Mouse (Mus musculus) adipocyte (in vitro differentiated cells): ENCODE data around the gene Ythdf2.

Experiments
- DNase-seq: peaks from one replicate; pipeline ENCODE4 v3.0.0-alpha.2; 2016; ENCODE audit warnings: low spot score

Ythdf2 gene

DNA sequence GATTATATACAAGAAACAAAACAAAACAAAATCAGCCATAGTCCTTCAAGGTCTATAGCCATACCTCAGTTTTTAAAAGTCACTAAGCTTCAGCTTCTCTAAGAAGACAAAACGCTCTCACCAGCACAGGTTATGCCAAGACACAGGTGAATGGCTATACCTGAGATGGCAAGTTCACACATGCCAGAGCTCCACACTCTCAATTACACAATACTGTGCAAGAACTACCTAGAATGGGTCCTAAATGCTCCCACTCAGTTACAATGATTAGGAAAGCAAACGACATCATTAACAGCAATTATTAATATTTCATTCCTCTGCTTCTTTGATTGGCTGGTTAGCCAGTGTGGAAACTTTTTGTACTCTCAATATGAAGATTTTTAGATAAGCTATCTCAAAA lies 2.8 kb downstream of the Ythdf2 start:
- no peak for DNase-seq

DNA sequence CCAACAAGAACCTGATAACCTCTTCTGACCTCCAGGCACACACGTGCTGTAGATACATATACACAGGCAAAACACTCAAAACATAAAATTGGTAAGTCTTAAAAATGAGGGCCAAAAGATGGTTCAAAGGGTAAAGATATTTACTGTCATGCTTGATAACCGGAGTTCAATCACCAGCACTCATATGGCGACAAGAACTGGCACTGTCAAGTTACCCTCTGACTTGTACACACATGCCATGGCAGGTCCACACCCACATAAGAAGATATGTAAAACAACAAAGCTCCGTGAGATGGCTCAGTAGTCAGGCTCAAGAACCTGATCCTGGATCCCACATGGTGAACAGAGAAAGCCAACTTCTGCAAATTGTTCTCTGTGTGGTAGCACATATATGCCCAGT lies 4.8 kb downstream of the Ythdf2 start:
- DNase-seq: no peak

DNA sequence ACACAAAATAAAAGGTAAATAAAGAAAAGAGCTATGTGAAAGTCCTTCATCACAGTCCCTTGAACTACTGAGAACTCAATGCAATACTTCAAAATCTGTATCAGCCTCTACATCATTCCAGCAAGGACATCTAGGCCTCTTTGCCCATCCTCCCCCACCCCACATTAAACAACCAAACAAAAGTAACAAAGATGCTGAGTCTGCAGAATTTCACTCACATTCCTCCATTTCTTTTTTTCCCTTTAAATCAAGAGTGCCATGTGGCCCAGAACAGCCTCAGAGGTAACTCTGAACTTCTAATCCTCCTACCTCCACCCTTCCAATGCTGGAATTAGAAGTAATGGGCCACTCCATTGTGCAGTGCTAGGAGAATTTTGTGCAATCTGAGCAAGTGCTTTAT lies 13.3 kb downstream of the Ythdf2 start:
- DNase-seq: no peak

DNA sequence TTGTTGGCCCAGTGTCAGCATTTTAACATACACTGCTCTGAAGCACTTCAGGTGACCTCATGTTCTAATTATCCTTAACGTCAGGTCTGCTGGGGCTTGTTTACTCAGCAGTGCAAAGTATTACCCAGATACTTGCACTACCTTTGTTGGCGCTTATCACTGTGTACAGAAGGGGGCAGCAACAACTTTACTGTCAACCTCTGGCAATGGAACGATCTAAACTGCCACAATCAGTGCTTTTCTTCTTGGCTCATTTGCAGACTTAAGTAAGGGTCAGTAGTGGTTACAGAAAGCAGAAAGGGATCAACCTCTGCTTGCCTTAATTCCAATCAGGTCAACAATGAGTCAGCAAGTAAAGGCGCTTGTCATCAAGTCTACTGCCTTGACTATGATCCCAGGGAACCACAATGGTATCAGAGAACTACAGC lies 13.8 kb downstream of the Ythdf2 start:
- DNase-seq: peak; percentile 35

DNA sequence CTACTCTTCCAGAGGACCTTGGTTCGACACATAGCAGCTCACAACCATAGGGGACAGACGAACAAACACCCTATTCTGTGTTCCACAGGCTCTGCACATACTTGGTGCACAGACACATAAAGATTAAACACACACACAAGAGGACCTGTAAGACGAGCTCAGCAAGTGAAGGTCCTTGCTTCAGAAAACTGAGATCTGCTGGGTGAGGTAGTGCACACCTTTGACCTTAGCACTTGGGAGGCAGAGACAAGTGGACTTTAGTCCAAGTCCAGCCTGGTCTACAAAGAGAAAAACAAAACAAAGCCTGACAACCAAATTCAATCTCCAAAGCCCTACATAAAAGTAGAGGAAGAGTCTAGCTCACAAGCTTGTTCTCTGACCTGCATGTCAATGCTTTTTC lies 17.1 kb downstream of the Ythdf2 start:
- no peak for DNase-seq

DNA sequence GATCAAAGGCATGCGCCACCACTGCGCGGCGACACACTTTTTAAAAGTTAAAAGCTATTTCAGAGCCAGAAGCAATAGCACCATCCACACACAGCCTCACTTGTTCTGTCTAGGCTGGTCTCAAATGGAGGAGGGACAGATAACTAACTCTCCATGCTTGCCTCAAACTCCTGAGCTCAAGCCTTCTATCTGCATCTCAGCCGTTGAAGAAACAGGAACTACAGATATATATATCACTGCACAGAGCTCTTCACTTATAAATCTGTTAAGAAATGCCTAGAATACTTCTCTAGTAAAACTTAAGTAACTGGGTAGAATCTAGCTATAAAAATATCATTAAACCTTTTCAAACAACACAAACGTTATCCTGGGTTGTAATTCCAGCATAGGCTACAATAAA lies 17.7 kb downstream of the Ythdf2 start:
- no peak for DNase-seq

DNA sequence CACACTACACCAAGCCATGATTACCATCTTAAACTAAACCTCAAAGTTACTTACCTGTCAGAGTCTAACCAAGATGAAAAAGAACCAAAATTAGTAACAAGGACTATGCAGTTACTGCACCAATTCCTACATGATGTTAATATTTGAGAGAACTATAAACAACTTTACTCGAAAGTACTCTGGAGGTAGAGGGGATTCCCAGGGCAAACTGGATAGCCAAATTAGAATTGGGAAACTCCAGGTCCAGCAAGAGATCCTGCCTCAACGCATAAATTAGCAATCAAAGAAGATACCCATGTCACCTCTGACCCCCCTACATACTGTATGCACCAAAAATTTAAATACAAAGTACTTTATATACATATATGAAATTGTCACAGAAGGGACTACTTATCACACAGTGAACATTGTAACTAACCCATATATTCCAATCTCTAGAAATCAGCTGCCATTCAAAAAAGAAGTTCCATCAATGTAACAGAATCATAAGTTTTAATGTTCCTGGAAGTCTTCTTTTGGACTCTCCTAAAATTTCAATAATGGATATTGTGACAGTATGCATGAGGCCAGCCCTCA lies 24.2 kb downstream of the Ythdf2 start:
- DNase-seq: no peak

DNA sequence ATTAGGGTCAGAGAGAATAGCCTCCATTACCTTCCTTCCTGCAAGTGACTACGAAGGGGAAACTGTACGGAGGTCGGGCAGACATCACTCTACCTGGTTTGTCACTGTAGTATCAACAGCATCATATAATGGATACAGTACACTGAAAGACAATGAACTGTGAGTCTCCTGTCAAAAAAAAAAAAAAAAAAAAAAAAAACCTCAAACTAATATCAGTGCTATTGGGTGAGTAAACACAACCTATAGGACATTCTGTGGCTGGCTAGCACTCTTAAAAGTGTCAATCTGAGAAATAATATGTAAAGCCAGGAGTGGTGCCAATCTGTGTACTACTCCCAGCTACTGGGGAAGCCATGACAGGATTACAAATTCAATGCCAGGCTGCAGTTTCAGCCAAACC lies 28.9 kb downstream of the Ythdf2 start:
- DNase-seq: no peak

DNA sequence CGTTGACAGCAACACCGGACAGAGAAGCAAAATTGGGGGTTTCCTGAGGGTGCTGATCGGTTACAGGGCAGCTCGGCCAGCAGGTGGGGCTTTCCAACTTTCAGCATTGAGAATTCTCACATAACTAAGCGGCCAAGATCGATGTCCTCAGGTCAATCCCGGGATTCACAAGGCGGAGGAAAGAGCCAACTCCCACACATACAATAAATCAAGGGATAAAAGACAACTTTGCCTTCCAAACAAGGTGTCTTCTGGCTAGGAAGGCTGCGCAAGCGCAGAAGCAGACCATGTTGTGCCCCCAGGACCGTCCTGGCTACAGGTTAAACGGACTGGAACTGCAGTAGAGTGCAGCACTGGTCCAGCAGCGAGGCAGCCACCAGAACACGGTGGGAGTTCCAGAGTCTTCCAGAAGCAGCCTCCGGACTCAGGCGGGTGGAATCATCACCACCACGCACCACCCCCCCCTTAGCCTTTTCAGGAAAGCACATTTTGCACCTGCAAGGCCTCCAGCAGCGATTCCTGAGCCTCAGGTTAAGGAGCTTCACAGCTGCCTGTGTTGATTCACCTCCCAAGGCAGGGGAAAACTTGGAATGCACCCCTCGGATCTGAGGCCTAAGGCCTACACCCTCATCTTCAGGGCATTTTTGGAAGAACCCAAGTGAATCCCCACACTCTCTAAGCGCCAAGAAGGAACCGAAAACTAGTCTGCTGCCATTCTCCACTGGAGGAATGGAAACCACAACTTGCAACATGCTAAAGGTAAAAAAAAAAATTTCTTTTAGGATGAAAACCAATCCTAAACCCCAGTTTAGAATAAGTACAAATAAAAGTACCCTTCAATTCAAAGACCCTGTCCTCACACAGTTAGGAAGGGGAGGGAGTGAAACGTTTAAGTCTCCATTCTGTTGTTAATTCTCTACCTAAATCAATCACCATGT lies 30.1 kb downstream of the Ythdf2 start:
- DNase-seq: no peak

DNA sequence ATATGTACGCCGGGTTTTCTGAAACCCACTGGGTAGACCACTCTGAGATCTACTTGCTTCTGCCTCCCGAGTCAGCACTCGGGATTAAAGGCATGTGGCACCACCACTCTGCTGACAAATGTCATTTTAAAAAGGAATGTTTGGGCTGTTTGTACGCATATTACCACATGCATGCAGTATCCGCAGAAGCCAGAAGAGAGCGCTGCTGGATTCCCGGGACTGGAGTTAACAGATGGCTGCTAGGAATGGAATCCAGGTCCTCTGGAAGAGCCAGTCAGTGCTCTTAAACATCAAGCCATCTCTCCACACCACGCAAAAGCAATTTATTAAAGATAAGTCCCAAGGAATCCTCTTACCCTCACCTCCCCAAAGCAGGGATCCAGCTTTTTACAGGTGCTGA lies 31.4 kb downstream of the Ythdf2 start:
- DNase-seq: peak; percentile 18

DNA sequence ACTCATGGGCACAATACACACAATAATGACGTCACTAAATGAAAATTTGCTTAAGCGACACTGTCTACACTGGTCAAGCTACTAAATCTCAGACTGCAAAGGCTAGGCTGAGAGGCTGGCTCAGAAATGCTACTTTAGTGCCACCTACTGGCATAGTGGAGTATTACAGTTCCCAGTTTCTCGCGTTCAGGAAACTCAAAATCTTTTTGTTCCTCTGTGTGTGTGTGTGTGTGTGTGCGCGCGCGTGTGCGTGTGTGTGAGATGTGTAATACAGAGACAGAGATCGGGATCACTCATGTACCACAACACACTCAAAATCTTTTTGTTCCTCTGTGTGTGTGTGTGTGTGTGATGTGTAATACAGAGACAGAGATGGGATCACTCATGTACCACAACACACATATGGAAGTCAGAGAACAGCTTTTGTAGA lies 33.5 kb downstream of the Ythdf2 start:
- peak; percentile 76 for DNase-seq

DNA sequence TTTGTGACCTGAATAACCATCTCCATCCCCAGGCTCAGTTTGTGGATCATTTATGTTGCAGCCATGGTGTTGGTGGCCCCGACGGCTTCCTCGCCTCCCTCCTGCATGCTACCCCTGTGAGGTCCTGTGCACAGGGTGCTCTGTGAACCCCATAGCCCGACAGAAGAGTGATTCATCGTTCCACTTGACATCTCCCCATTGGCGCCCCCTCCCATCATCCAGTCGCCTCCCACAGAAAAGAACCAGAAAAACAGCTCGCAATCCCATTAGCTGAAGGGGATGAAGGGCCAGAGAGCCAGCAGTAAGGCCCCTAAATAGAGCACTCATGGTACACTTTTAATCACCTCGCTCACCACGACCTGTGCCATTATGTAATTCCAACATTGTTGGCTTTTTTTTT lies 35.6 kb downstream of the Ythdf2 start:
- DNase-seq: no peak

DNA sequence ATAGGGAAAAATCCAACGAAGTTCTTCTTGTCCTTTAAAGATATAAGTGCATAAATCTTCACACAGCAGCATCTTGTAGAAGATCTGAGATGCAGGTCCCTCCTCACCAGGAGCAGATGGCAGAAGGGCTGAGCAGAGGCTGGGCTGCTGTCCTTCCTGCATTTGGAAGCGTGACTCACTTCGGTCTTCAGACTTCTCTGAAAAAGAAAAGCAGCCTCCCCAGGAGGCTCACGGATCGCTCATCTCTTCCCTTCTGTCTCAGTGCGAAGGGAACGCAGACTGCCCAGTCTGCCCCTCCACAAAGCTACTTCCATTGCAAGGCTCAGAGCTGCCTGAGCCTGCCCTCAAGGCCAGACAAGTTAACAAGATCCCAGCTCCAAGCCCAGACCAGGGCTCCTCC lies 41.2 kb downstream of the Ythdf2 start:
- no peak for DNase-seq

DNA sequence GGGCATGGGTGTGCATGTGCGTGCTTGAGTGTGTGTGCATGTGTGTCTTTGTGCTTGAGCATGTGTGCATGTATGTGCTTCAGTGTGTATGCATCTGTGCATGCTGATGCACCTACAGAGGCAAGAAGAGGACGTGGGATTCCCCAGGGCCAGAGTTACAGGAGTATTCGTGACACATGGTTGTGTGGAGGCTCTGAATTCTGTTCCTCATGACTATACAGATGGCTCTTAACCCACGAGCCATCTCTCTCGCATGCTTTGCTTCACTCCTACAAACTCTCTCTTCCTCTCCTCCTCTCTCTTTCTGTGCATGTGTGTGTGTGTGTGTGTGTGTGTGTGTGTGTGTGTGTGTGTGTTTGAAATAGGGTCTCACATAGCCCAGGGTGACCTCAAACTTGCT lies 42.3 kb downstream of the Ythdf2 start:
- no peak for DNase-seq

DNA sequence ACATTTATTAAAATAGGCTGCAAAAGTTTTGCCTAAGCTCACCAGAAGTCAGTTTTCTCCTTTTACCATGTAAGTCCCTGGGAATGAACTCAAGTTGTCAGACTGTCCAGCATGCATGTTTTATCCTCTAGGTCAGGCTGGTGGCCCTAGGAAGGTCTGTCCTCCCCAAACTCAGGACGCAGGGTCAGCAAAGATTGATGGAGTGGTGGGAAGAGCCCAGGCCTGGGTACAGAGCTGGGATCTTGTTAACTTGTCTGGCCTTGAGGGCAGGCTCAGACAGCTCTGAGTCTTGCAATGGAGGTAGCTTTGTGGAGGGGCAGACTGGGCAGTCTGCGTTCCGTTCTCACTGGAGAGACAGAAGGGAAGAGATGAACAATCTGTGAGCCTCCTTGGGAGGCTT lies 42.8 kb downstream of the Ythdf2 start:
- no peak for DNase-seq

DNA sequence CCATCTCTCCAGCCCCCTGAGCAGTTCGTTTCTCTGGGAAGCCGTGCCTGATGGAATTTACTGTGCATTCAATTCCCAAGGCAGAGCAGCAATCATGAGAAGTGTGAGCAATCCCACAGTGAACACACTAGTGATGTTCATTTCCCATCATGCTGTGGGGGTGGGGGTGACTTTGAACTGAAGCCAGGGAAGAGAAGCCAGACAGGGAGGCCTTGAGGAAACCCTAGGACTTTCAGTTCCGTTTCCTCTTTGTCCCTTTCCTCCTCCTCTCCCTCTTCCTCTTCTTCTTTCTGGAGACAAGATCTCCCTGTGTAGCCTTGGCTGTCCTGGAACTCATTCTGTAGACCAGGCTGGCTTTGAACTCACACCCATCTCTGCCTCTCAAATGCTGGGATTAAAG lies 44.7 kb downstream of the Ythdf2 start:
- no peak for DNase-seq

DNA sequence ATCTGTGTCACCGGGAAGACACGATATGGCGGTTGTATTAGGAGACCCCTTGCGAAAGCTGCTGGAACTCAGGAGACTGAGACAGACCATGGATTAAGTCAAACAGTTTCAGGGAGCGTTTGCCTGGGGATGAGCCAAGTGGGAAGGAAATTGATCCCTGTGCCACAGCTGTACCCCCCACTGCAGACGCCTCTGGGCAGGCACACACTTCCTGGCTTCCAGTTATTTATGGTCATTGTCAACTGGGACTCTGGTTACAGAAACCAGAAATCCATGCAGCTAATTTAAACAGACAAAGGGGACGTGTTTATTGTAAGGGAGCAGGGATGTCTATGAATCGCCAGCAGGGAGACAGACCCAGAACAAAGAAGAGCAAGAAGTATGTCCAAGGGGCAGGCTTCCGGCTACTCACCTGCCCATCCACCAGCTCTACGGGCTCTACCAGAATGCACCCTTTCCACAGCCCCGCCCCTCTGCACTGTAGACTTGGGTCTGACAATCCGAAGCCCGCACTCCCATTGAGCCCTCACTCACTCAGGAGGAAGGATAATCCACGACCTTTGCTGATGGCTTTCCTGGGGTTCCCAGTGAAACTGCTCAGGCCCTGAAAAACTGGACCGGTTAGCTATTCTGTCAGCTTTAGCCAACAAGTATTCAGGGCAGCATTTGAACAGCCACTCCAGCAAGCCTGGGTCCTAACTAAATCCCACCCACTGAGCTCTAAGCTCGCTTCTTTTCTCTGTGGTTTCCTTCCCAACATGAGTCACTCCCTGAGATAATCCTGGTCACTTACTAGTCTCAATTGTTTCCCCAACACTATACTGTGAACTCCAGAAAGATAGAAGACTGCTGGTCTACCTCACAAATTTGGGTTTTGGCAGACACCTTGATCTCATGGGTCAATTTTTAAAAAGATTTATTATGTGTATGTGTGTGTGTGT lies 45.5 kb downstream of the Ythdf2 start:
- DNase-seq: no peak

DNA sequence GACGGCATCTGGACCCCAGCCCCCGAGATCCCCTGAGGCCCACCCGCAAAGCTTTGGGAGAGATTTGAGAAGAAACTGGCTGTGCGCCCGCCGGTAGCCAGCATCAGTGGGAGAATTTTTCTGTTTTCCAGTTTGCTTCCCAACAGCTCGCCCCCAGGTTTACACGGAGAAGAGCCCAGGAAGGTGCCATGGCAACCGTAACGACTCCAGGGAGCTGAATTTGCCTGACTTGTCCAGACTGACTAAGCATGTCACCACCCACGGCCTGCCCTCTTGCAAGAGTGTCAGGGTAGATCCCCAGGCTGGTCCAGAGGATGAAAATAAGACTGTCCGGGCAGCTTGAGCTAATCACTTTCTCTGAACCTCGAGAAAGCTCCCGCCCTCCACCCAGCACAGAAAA lies 46.4 kb downstream of the Ythdf2 start:
- no peak for DNase-seq

DNA sequence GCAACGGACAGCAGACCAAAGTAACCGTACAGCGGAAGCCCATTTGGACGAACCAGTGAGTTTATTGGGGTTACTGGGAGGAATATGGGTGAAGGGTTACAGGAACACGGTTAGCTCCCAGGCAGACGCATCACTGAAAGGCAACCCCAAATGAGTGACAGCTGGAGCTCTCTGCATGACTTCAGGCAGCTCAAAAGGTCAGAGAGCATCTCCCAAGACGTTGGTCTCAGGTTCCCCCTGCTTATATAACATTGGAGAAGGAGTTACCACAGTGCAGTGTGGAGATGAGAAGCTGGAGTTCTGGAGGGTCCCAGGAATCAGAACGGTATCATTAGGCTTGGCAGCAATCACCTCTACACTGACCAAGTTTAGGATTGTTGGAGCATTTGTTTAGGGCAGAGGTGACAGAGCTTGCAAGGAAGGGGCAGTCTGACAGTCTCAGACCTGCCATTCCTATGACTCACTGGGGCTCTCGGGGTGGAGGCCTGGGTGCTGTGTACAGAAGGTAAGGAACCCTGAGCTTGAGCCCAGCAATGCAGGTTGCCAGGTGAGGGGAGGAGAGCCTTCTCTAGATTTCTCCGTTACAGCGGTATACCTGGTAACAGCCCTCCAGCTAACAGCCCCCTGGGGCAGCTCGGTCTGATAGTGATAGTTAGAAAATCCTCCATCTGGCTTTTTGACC lies 55.0 kb downstream of the Ythdf2 start:
- peak; percentile 17 for DNase-seq

DNA sequence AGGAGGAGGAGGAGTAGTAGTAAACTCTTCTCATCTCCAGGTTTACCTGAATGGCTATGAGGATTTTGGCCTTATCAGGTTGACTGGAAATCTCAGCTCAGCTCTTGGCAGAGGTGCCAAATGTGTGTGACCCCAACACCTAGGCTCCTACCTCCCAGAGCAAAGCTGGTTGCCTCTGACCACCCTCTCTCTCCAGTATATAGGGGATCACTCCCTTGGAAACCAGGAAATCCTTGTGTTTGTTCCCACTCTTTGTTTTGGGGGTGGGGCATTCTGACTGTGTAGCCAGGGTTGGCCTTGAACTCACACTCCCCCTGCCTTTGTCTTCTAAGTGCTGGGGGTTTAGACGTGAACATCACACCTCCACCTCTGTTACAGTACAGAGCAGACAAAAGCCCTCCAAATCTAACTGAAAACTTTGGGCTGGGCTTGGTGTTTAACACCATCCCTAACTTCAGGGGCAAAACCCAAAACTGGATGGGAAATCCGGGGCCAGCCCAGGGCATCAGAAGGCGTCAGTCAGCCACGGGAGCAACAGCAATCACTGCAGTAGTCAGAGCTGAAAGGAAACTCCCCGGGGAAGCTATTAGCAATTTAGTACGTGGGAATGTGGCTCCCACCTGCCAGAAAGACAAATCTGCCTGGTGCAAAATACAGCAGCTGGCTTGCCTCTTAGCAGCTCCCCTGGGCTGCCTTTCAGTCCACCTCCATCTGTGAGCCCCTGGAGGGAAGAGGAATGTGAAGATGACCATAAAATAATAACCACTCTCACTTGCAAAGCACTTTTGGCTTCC lies 57.0 kb downstream of the Ythdf2 start:
- no peak for DNase-seq

DNA sequence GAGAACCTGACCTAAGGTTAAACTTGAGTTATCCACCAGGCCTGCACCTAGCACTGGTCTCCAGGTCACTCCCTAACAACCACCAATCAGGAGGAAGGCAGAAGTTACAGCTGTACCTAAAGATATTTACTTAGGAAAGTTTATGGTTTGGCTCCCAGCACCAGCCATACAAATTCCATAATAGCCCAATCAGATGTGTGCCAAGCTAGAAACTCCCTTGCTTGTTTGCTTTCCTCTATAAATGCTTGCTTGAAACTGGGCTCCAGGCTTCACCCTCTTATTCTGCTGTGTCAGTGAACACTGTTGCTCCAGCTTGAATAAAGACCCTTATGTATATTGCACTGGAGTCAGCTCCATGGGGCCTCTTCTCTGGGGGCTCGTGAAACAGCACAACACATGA lies 60.4 kb downstream of the Ythdf2 start:
- DNase-seq: no peak
